Comparison of ENCODE assay signal across 15 mouse cellular contexts in the genomic region with DNA sequence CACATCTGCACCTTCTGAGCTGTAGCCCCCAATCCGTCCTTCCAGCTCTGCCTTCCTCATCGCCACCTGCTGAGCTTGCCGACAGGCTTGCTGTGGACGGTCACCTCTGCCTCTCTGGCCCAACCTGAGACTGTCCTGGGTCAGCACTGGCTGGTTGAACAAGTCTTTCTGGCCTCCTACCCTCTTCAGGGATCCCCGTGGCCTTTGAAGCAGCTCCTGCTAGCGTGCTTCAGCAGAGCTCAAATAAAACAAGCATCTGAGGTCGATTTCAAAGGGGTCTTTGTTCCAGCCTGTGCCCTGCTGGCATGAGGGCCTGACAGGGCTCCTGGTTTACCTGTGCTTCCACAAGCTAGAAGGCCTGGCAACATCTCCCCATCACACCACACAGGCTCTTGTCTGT. TPM values are rescaled to one million over a fixed set of nuclear protein-coding genes. Genes with fewer than 3 reads are reported as not detected.
DNase-seq lines count a peak whose midpoint lies in the region; ATAC-seq and TF ChIP-seq lines count a peak whose summit lies in the region.
"Had no signal": no experiment of that assay in that cellular context is flagged by ENCODE, and none has a peak within 500 bp of the region (broad histone marks: within the 10 kb centered on the region; RNA-seq: fewer than 3 reads in every experiment).

No protein-coding gene starts in this region.

- intact Hi-C loops in left cerebral cortex, adult 2 months (cut with DNase I) = no loop called here

- H3K4me1 ChIP-seq in lung, embryonic 14.5 days (ENCODE audit: insufficient read depth) = peaks cover 6% of the 10 kb centered on the region
- no peaks in the 10 kb centered on the region; the same call in 1 of the 2 replicates for H3K4me1 ChIP-seq in lung, postnatal 0 days (ENCODE audit: insufficient read depth, low read depth, low read length)
- peaks cover 25% of the 10 kb centered on the region for H3K4me1 ChIP-seq in forebrain, embryonic 12.5 days
- peaks cover 34% of the 10 kb centered on the region for H3K4me1 ChIP-seq in hindbrain, embryonic 15.5 days (replicated peaks)
- peaks cover 14% of the 10 kb centered on the region for H3K4me1 ChIP-seq in midbrain, embryonic 15.5 days

- 47% methylated on average over 7 of the region's 7 CpGs for WGBS in lung, embryonic 14.5 days
- WGBS in lung, postnatal 0 days = 50% methylated on average over 7 of the region's 7 CpGs
- 21% methylated on average over 7 of the region's 7 CpGs for WGBS in forebrain, embryonic 12.5 days
- 28% methylated on average over 7 of the region's 7 CpGs for WGBS in hindbrain, embryonic 15.5 days
- 25% methylated on average over 7 of the region's 7 CpGs for WGBS in midbrain, embryonic 15.5 days

- H3K9ac ChIP-seq in lung, embryonic 14.5 days = no peak overlapping the region
- H3K9ac ChIP-seq in lung, postnatal 0 days (replicated peaks; ENCODE audit: low read depth) = no peak overlapping the region
- no peak overlapping the region for H3K9ac ChIP-seq in forebrain, embryonic 12.5 days
- no peak overlapping the region for H3K9ac ChIP-seq in hindbrain, embryonic 15.5 days
- H3K9ac ChIP-seq in midbrain, embryonic 15.5 days = 0 out of 2 replicates have a peak overlapping the region, but pooled peaks have one; percentile 3

- ATAC-seq in lung, embryonic 14.5 days (ENCODE audit: insufficient read depth) = peak; percentile 60
- no peak for ATAC-seq in lung, postnatal 0 days
- no peak for ATAC-seq in forebrain, embryonic 12.5 days (ENCODE audit: low FRiP score)
- ATAC-seq in hindbrain, embryonic 15.5 days (ENCODE audit: low FRiP score, low read depth) = no peak
- 0 out of 2 replicates have a peak, but pooled peaks have one; percentile 27 for ATAC-seq in midbrain, embryonic 15.5 days (replicated peaks)

- DNase-seq in lung, embryonic 14.5 days = peak; percentile 50
- no peak for DNase-seq in lung, postnatal 0 days (ENCODE audit: low spot score)
- DNase-seq in cerebellum, postnatal 36 days = no peak
- DNase-seq in testis, postnatal 10 days (ENCODE audit: low spot score) = no peak
- DNase-seq in left cerebral cortex, adult 2 months (ENCODE audit: extremely low spot score in 1 of 2, low spot score in 2 of 2) = no peak
- DNase-seq: heart, adult 18-20 months; liver had no signal

- no peaks in the 10 kb centered on the region for H3K27me3 ChIP-seq in lung, embryonic 14.5 days (ENCODE audit: insufficient read depth, low read length)
- no peaks in the 10 kb centered on the region for H3K27me3 ChIP-seq in lung, postnatal 0 days (replicated peaks; ENCODE audit: insufficient read depth, low read length)
- H3K27me3 ChIP-seq in forebrain, embryonic 12.5 days = peaks cover 5% of the 10 kb centered on the region; the same call in 1 of the 2 replicates
- no peaks in the 10 kb centered on the region for H3K27me3 ChIP-seq in hindbrain, embryonic 15.5 days
- H3K27me3 ChIP-seq in midbrain, embryonic 15.5 days (replicated peaks) = no peaks in the 10 kb centered on the region

- TF ChIP-seq CTCF in lung, embryonic 14.5 days (IDR thresholded peaks at IDR 0.05; ENCODE audit: low read depth) = no peak
- TF ChIP-seq CTCF in lung, postnatal 0 days (IDR thresholded peaks at IDR 0.05) = no peak
- TF ChIP-seq CTCF in left cerebral cortex, adult 2 months (IDR thresholded peaks at IDR 0.05) = no peak

- H3K4me2 ChIP-seq in lung, embryonic 14.5 days = no peak overlapping the region
- no peak overlapping the region for H3K4me2 ChIP-seq in lung, postnatal 0 days (replicated peaks; ENCODE audit: low read depth, low read length)
- H3K4me2 ChIP-seq in forebrain, embryonic 12.5 days = no peak overlapping the region
- H3K4me2 ChIP-seq in hindbrain, embryonic 15.5 days = no peak overlapping the region
- H3K4me2 ChIP-seq in midbrain, embryonic 15.5 days = no peak overlapping the region

- peak overlapping the region; percentile 87 for H3K27ac ChIP-seq in lung, embryonic 14.5 days (ENCODE audit: low read depth)
- H3K27ac ChIP-seq in lung, postnatal 0 days (ENCODE audit: low read length) = no peak overlapping the region
- H3K27ac ChIP-seq in forebrain, embryonic 12.5 days = peak overlapping the region; percentile 46; the same call in 1 of the 2 replicates
- H3K27ac ChIP-seq in hindbrain, embryonic 15.5 days (replicated peaks) = peak overlapping the region; percentile 50; the same call in 1 of the 2 replicates
- H3K27ac ChIP-seq in midbrain, embryonic 15.5 days = 0 out of 2 replicates have a peak overlapping the region, but pooled peaks have one; percentile 8
- H3K27ac ChIP-seq in left cerebral cortex, adult 2 months = no peak overlapping the region
- H3K27ac ChIP-seq: macrophage; stomach, postnatal 0 days had no signal

- no peak overlapping the region for H3K4me3 ChIP-seq in lung, embryonic 14.5 days (ENCODE audit: low read depth, low read length)
- no peak overlapping the region for H3K4me3 ChIP-seq in lung, postnatal 0 days (ENCODE audit: low read depth, low read length)
- H3K4me3 ChIP-seq in forebrain, embryonic 12.5 days (replicated peaks) = no peak overlapping the region
- no peak overlapping the region for H3K4me3 ChIP-seq in hindbrain, embryonic 15.5 days
- no peak overlapping the region for H3K4me3 ChIP-seq in midbrain, embryonic 15.5 days
- no peak overlapping the region for H3K4me3 ChIP-seq in left cerebral cortex, adult 2 months

- no peak for TF ChIP-seq EP300 in lung, postnatal 0 days (IDR thresholded peaks at IDR 0.05)

- no peaks in the 10 kb centered on the region for H3K9me3 ChIP-seq in lung, embryonic 14.5 days (ENCODE audit: low read depth, low read length)
- H3K9me3 ChIP-seq in lung, postnatal 0 days (ENCODE audit: low read length) = no peaks in the 10 kb centered on the region
- H3K9me3 ChIP-seq in forebrain, embryonic 12.5 days = no peaks in the 10 kb centered on the region
- H3K9me3 ChIP-seq in hindbrain, embryonic 15.5 days = no peaks in the 10 kb centered on the region
- H3K9me3 ChIP-seq in midbrain, embryonic 15.5 days = no peaks in the 10 kb centered on the region

- H3K36me3 ChIP-seq in lung, embryonic 14.5 days (ENCODE audit: insufficient read depth) = no peaks in the 10 kb centered on the region
- H3K36me3 ChIP-seq in lung, postnatal 0 days (ENCODE audit: insufficient read depth, low read length) = no peaks in the 10 kb centered on the region
- no peaks in the 10 kb centered on the region for H3K36me3 ChIP-seq in forebrain, embryonic 12.5 days (replicated peaks)
- no peaks in the 10 kb centered on the region for H3K36me3 ChIP-seq in hindbrain, embryonic 15.5 days
- H3K36me3 ChIP-seq in midbrain, embryonic 15.5 days (replicated peaks) = no peaks in the 10 kb centered on the region

RNA-seq across cellular contexts. Expression of gene Notch1, which starts 24.3 kb away (rescaled TPM):
- 37.7 and 44.0 TPM in 2 replicates for polyA plus RNA-seq in lung, embryonic 14.5 days (2014; fragmentation: Nextera tagmentation; extraction: Ambion mirVana)
- polyA plus RNA-seq in lung, postnatal 0 days (2015; fragmentation: Nextera tagmentation; extraction: Ambion mirVana) = 11.8 and 14.7 TPM in 2 replicates
- polyA plus RNA-seq in forebrain, embryonic 12.5 days (2016; fragmentation: Nextera tagmentation; extraction: Ambion mirVana) = 49.5 and 61.8 TPM in 2 replicates
- polyA plus RNA-seq in hindbrain, embryonic 15.5 days (2015; fragmentation: Nextera tagmentation; extraction: Ambion mirVana) = 16.3 and 18.2 TPM in 2 replicates
- polyA plus RNA-seq in midbrain, embryonic 15.5 days (2015; fragmentation: Nextera tagmentation; extraction: Ambion mirVana) = 15.6 and 17.6 TPM in 2 replicates
- 10 to 100 TPM; 23.8 to 23.9 TPM for total RNA-seq in left cerebral cortex, adult 2 months (2021)

RNA-seq across cellular contexts. Expression of gene Egfl7, which starts 39.1 kb away (rescaled TPM):
- polyA plus RNA-seq in lung, embryonic 14.5 days (2014; fragmentation: Nextera tagmentation; extraction: Ambion mirVana) = 269 and 311 TPM in 2 replicates
- polyA plus RNA-seq in lung, postnatal 0 days (2015; fragmentation: Nextera tagmentation; extraction: Ambion mirVana) = 412 and 467 TPM in 2 replicates
- 47.9 and 54.9 TPM in 2 replicates for polyA plus RNA-seq in forebrain, embryonic 12.5 days (2016; fragmentation: Nextera tagmentation; extraction: Ambion mirVana)
- polyA plus RNA-seq in hindbrain, embryonic 15.5 days (2015; fragmentation: Nextera tagmentation; extraction: Ambion mirVana) = 70.7 and 75.3 TPM in 2 replicates
- polyA plus RNA-seq in midbrain, embryonic 15.5 days (2015; fragmentation: Nextera tagmentation; extraction: Ambion mirVana) = 71.8 and 75.7 TPM in 2 replicates
- total RNA-seq in left cerebral cortex, adult 2 months (2021) = 10 to 100 TPM; 62.4 to 67.4 TPM

RNA-seq across cellular contexts. Expression of gene Gm20532, which starts 45.7 kb away (rescaled TPM):
- polyA plus RNA-seq in lung, embryonic 14.5 days (2014; fragmentation: Nextera tagmentation; extraction: Ambion mirVana) = not detected in 2 replicates
- polyA plus RNA-seq in lung, postnatal 0 days (2015; fragmentation: Nextera tagmentation; extraction: Ambion mirVana) = not detected in 2 replicates
- not detected in 2 replicates for polyA plus RNA-seq in forebrain, embryonic 12.5 days (2016; fragmentation: Nextera tagmentation; extraction: Ambion mirVana)
- polyA plus RNA-seq in hindbrain, embryonic 15.5 days (2015; fragmentation: Nextera tagmentation; extraction: Ambion mirVana) = not detected in 2 replicates
- polyA plus RNA-seq in midbrain, embryonic 15.5 days (2015; fragmentation: Nextera tagmentation; extraction: Ambion mirVana) = not detected in 2 replicates
- total RNA-seq in left cerebral cortex, adult 2 months (2021) = not detected
- total RNA-seq: adrenal gland, postnatal 4 days; heart, adult 18-20 months; layer of hippocampus, postnatal 10 days had no signal
- polyA plus RNA-seq: intestine, embryonic 14.5 days; stomach, postnatal 0 days had no signal

Comparison
In these comparisons a context has a peak if more than half of its experiments do, and no peak if none do; other contexts are left out.
1. ATAC-seq: peak in lung, embryonic 14.5 days (single experiment) and midbrain, embryonic 15.5 days (single experiment); none in lung, postnatal 0 days (single experiment), forebrain, embryonic 12.5 days (single experiment) and hindbrain, embryonic 15.5 days (single experiment).
2. H3K27ac ChIP-seq: peak in lung, embryonic 14.5 days (single experiment), forebrain, embryonic 12.5 days (single experiment), hindbrain, embryonic 15.5 days (single experiment) and midbrain, embryonic 15.5 days (single experiment); none in lung, postnatal 0 days (single experiment) and left cerebral cortex, adult 2 months (single experiment).